Mouse (Mus musculus): ENCODE measurements around the gene Stub1.

DNA sequence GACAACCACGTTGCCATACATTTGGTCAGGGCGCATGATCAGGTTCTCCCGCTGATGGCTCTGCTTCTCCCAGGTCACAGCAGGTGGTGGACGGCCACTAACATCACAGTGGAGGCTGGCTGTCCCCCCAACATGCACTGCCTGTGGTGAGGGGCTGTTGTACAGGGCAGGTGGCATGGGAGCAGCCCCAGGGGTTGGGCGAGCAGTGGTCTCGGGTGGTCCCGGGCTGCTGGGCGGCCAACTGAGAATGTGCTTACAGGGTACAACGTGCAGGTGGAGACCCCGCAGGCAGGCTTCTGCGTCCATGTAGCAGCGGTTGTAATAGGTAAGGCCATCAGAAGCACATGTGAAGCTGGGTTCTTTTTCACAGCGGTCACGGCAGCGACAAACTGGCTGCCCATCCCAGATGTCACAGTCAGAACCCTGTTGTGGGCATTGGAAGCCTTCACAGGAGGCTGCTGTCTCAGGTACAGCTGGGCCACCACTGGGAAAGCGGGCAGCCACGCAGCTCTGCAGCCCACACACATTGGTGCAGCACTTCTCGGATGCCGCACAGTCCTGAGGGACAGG, 45.5 kb upstream of the Stub1 start:
- TF ChIP-seq CTCF (IDR thresholded peaks at IDR 0.05; ENCODE audit: borderline replicate concordance, control insufficient read depth, extremely low read depth, insufficient read depth, low read length, poor library complexity) = no peak
- TF ChIP-seq POLR2A (IDR thresholded peaks at IDR 0.05; ENCODE audit: control insufficient read depth, extremely low read depth, insufficient read depth, low read length, poor library complexity) = no peak

All from thymus, adult 2 months (tissue).